Mouse (Mus musculus): Measurements from ENCODE around the gene Snx10.

GRCm38 (mm10) chr6:51542147-51542546 lies 18.4 kb downstream of the Snx10 start:
- no peak for TF ChIP-seq CTCF (IDR thresholded peaks at IDR 0.05; ENCODE audit: control insufficient read depth, insufficient read depth, insufficient replicate concordance, low read depth, low read length)
- TF ChIP-seq POLR2A (IDR thresholded peaks at IDR 0.05; ENCODE audit: control insufficient read depth, low read depth, low read length), result no peak
